Mouse (Mus musculus) right cerebral cortex, adult 2 months (tissue): ENCODE data around the gene Trmt1l.
"Not testable (repeated sequence)": the region's sequence is repeated elsewhere in the genome, so short reads cannot be mapped to it uniquely, and the experiment has no call there.

Experiments
- DNase-seq, 2 experiments: peaks; one replicate each; pipeline ENCODE4 v3.0.0; 2021 to 2022; ENCODE audit warnings: low spot score in 2 of 2

Trmt1l gene

GRCm38 (mm10) chr1:151428263-151429221 is at the start of gene Trmt1l, which contains the start of gene Swt1:
Gene Trmt1l, plus strand, starts transcription at chr1:151428542.
Gene Swt1, minus strand, starts transcription at chr1:151428455.
- DNase-seq = peak; percentile 98 to 99

- DNase-seq = no peak
Observed at GRCm38 (mm10) chr1:151390029-151390428, 38.3 kb upstream of the Trmt1l start.

GRCm38 (mm10) chr1:151409827-151410226 is 18.5 kb upstream of the Trmt1l start:
- no peak for DNase-seq

GRCm38 (mm10) chr1:151422178-151422577 is 6.2 kb upstream of the Trmt1l start:
- no peak for DNase-seq

- no peak for DNase-seq
Observed at GRCm38 (mm10) chr1:151426947-151427600, 1.3 kb upstream of the Trmt1l start.

DNA sequence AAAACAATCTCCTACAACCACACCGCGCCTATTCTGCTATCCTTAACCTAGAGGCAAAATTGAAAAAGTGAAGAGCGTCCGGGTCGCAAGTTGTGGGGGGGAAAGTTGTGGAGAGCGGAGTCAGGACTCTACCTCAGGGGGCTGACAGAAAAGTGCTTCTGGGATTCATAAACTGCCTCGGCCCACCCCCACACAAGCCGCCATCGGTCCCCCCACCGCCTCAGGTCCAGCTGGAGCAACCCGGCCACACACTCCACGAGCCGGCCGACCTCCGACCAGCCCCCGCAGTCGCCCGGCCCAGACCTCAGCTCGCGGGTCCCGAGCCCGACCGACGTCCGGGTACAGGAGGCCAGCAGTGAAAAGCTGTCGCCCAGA is 467 bp upstream of the Trmt1l start:
- no peak for DNase-seq

DNA sequence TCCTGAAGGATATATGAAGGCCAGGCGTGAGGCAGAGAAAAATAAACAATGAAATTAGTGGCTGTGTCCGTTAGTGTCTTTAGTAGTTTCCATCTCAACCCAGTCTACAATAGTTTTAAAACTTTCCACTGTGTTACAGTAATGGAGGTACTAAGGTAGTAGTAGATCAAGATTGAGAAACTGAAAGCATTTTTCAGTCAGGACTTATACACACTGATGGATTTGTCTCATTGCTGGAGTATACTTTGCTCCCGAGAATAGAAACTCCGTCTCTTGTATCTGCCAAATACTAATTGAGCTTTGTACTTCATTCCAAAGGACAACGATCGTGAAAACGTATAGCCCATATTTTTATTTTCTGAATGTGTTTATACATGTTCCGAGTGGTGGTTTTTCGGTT is 974 bp downstream of the Trmt1l start:
- DNase-seq = no peak

GRCm38 (mm10) chr1:151435431-151435830 is 7.1 kb downstream of the Trmt1l start:
- DNase-seq = no peak

GRCm38 (mm10) chr1:151449866-151450265 is 21.5 kb downstream of the Trmt1l start:
- DNase-seq = no peak

- no peak for DNase-seq
Observed at GRCm38 (mm10) chr1:151450851-151451250, 22.5 kb downstream of the Trmt1l start.

DNA sequence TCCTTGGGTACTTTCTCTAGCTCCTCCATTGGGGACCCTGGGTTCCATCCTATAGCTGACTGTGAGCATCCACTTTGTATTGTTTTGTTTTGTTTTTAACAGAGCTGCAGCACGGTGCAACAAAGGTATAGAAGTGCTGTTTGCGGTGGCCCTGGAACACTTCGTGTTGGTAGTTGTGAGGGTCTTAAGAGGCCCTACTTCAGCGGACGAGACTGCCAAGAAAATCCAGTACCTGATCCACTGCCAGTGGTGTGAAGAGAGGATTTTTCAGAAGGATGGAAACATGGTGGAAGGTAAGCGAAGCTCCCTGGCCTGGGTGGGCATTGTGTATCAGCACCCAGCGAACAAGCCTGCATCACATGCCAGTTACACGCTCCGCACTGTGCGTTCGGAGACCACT is 23.6 kb downstream of the Trmt1l start:
- no peak for DNase-seq

- DNase-seq = no peak
Observed at GRCm38 (mm10) chr1:151457087-151457486, 28.7 kb downstream of the Trmt1l start.

GRCm38 (mm10) chr1:151461265-151461664 is 32.9 kb downstream of the Trmt1l start:
- no peak for DNase-seq

DNA sequence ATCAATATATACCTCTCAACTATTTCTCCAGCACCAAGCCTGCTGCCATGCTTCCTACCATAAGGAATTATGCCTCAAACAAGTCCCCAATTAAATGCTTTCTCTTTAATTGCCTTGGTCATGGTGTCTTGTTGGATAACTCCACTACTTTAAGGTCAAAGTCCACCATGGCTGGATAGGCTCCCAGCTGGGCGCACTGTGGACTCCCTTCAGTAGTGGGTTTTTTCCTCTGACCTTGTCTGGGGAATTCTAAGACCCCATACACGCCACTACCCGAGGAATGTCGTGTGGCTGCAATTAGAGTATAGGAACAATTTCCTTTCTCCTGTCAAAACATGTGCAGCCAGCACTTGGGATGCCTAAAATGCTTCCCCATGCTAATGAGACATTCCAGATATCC is 36.6 kb downstream of the Trmt1l start:
- DNase-seq = no peak

DNA sequence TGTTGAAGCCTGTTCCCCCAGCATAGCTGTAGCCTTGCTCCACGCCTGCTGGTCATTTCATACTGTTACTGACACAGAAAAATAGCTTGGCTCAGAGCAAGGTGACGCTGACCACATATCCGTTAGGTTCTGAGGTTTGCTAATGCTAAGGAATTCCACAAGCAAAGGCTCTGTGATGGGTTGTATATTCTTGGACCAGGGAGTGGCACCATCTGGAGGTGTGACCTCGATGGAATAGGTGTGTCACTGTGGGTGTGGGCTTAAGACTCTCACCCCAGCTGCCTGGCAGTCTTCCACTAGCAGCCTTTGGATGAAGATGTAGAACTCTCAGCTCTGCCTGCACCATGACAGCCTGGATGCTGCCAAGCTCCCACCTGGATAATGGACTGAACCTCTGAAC is 38.2 kb downstream of the Trmt1l start:
- DNase-seq = no peak

DNA sequence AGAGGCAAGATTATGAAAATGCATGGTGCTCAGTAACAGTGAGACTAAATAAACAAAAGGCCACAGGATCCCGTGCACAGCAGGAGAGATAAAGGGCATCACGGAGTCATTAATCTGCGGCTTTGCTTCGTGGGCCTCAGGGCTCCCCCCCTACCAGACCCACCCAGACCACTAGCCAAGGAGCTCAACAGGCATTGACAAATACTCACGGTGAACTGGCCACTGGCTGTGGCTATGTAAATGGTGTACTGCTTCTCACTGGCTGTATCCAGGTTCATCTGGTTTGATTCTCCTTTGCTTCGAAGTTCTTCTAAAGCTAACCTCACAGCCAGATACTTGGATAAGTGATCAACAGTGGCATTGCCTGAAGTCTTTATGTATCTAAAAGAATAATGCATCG is 43.1 kb downstream of the Trmt1l start:
- DNase-seq = no peak

DNA sequence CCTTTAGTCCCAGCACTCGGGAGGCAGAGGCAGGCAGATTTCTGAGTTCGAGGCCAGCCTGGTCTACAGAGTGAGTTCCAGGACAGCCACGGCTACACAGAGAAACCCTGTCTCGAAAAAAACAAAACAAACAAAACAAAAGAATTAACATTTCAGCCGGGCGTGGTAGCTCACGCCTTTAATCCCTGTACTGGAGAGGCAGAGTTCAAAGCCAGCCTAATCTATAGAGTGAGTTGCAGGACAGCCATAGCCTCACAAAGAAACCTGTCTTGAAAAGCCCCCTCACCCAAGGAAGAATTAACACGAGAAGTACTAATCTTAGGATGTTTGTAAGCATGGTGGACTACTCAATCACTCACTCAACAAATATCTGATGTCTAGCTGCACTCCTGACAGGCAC is 44.0 kb downstream of the Trmt1l start:
- not testable (repeated sequence) for DNase-seq

- no peak for DNase-seq
Observed at GRCm38 (mm10) chr1:151482497-151482896, 54.2 kb downstream of the Trmt1l start.

- peak in 1 of 2 experiments; percentile 16 for DNase-seq
Observed at GRCm38 (mm10) chr1:151483568-151483967, 55.2 kb downstream of the Trmt1l start.

GRCm38 (mm10) chr1:151484754-151485153 is 56.4 kb downstream of the Trmt1l start:
- no peak for DNase-seq

DNA sequence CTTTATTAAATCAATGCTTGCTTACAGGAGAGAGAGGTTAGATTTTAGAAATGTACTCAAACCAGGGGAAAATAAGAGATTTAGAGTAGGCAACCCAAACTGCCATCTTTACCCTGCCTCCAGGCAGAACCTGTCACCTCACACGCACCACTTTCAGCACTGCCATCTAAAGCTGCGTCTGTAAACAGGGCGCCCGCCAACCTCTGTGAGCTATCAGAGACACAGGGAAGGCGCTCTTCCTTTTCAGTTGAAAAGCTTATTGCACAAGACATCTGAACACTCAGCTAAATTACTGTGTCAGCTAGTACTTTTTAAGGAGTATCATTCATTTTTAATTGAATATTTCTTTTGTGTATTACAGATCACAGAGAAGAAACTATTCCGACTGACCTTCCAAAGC is 61.5 kb downstream of the Trmt1l start:
- no peak for DNase-seq

DNA sequence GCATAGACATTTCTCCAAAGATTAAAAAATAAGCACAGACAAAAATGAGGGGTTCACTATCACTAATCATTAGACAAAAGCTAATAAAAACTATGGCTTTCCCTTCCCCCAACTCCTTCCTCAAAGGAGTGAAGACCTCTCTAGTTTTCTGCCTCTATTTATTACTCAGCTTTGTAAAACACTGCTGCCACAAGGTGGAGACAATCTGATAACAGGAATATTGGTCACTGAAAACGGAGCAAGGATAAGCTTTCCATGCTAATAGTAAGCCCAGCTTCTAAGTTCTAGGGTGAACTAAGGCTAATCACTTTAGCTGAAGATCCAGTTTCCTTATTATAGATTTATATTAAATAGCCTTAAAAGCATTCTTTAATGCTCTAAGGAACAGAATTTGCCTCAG is 64.1 kb downstream of the Trmt1l start:
- no peak for DNase-seq

GRCm38 (mm10) chr1:151493826-151494225 is 65.5 kb downstream of the Trmt1l start:
- no peak for DNase-seq
